Mouse (Mus musculus) liver, embryonic 14.5 days (tissue): ENCODE results near the gene Mars.

Experiments
- CTCF ChIP-seq: IDR thresholded peaks from 2 replicates; pipeline ENCODE4 v1.5.1; 2016; ENCODE audit warnings: antibody characterized with exemption, low read depth, control low read depth
- EP300 ChIP-seq: IDR thresholded peaks from 2 replicates; pipeline ENCODE4 v1.6.1; 2016; ENCODE audit warnings: antibody characterized with exemption, low read depth

DNA sequence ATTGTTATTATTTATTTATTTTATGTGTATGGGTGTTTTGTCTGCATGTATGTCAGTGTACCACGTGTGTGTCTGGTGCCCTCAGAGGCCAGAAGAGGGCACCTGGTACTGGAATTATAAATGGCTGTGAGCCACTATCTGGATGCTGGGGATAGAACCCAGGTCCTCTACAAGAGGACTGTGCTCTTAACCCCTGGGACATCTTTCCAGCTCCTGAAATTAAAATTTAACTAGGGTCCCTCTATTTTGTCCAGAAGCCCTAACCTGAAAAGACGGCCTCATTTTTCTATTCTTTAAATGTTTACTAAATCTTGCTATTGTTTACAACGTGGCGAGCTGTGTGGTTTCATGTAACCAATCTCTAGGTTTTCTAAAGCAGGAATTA, 45.9 kb downstream of the Mars start:
- TF ChIP-seq CTCF = peak; percentile 38
- TF ChIP-seq EP300 = no peak
